Mouse (Mus musculus): ENCODE data around the gene Sbsn. TPM values are rescaled to one million over a fixed set of nuclear protein-coding genes. Genes with fewer than 3 reads are reported as not detected.

The Sbsn gene
- polyA plus RNA-seq, 1 experiment from 2014 or later, result 0.27 TPM

Other genes with a start within 250 kb of the Sbsn start
- 66.0 and 72.7 TPM in 2 replicates for gene Arhgap33, start 216.4 kb upstream of the Sbsn start, polyA plus RNA-seq (2014; fragmentation: Nextera tagmentation; extraction: Ambion mirVana)
- 5.5 and 7.4 TPM in 2 replicates for gene Hspb6, start 199.3 kb upstream of the Sbsn start, polyA plus RNA-seq (2014; fragmentation: Nextera tagmentation; extraction: Ambion mirVana)
- gene Proser3, start 199.2 kb upstream of the Sbsn start, polyA plus RNA-seq (2014; fragmentation: Nextera tagmentation; extraction: Ambion mirVana), result 20.0 and 23.6 TPM in 2 replicates
- gene Lin37, start 191.6 kb upstream of the Sbsn start, polyA plus RNA-seq (2014; fragmentation: Nextera tagmentation; extraction: Ambion mirVana), result 45.7 and 50.2 TPM in 2 replicates
- gene U2af1l4, start 188.2 kb upstream of the Sbsn start, polyA plus RNA-seq (2014; fragmentation: Nextera tagmentation; extraction: Ambion mirVana), result 89.2 and 97.5 TPM in 2 replicates
- gene Gm49396, start 188.1 kb upstream of the Sbsn start, polyA plus RNA-seq (2014; fragmentation: Nextera tagmentation; extraction: Ambion mirVana), result 12.1 and 13.6 TPM in 2 replicates
- gene Psenen, start 187.8 kb upstream of the Sbsn start, polyA plus RNA-seq (2014; fragmentation: Nextera tagmentation; extraction: Ambion mirVana), result 96.1 and 99.3 TPM in 2 replicates
- 4.7 and 6.0 TPM in 2 replicates for gene Igflr1, start 186.0 kb upstream of the Sbsn start, polyA plus RNA-seq (2014; fragmentation: Nextera tagmentation; extraction: Ambion mirVana)
- gene Kmt2b, start 162.7 kb upstream of the Sbsn start, polyA plus RNA-seq (2014; fragmentation: Nextera tagmentation; extraction: Ambion mirVana), result 14.3 TPM in 2 replicates
- gene Zbtb32, start 152.6 kb upstream of the Sbsn start, polyA plus RNA-seq (2014; fragmentation: Nextera tagmentation; extraction: Ambion mirVana), result 0.15 and 0.31 TPM in 2 replicates
- 0.31 and 0.73 TPM in 2 replicates for gene Upk1a, start 138.6 kb upstream of the Sbsn start, polyA plus RNA-seq (2014; fragmentation: Nextera tagmentation; extraction: Ambion mirVana)
- gene Cox6b1, start 125.3 kb upstream of the Sbsn start, polyA plus RNA-seq (2014; fragmentation: Nextera tagmentation; extraction: Ambion mirVana), result 700 and 735 TPM in 2 replicates
- gene Etv2, start 115.6 kb upstream of the Sbsn start, polyA plus RNA-seq (2014; fragmentation: Nextera tagmentation; extraction: Ambion mirVana), result not detected in 2 replicates
- gene Rbm42, start 101.2 kb upstream of the Sbsn start, polyA plus RNA-seq (2014; fragmentation: Nextera tagmentation; extraction: Ambion mirVana), result 131 and 138 TPM in 2 replicates
- 68.9 and 76.6 TPM in 2 replicates for gene Haus5, start 86.5 kb upstream of the Sbsn start, polyA plus RNA-seq (2014; fragmentation: Nextera tagmentation; extraction: Ambion mirVana)
- gene Pmis2, start 79.9 kb upstream of the Sbsn start, polyA plus RNA-seq (2014; fragmentation: Nextera tagmentation; extraction: Ambion mirVana), result not detected in 2 replicates
- gene 2200002J24Rik, start 52.5 kb upstream of the Sbsn start, polyA plus RNA-seq (2014; fragmentation: Nextera tagmentation; extraction: Ambion mirVana), result not detected in 2 replicates
- gene Atp4a, start 39.3 kb upstream of the Sbsn start, polyA plus RNA-seq (2014; fragmentation: Nextera tagmentation; extraction: Ambion mirVana), result 0.72 and 1.7 TPM in 2 replicates
- 133 and 153 TPM in 2 replicates for gene Tmem147, start 21.9 kb upstream of the Sbsn start, polyA plus RNA-seq (2014; fragmentation: Nextera tagmentation; extraction: Ambion mirVana)
- gene Gapdhs, start 7.8 kb upstream of the Sbsn start, polyA plus RNA-seq (2014; fragmentation: Nextera tagmentation; extraction: Ambion mirVana), result 0.33 and 1.5 TPM in 2 replicates
- not detected in 2 replicates for gene Dmkn, start 12.3 kb downstream of the Sbsn start, polyA plus RNA-seq (2014; fragmentation: Nextera tagmentation; extraction: Ambion mirVana)
- gene Krtdap, start 36.4 kb downstream of the Sbsn start, polyA plus RNA-seq (2014; fragmentation: Nextera tagmentation; extraction: Ambion mirVana), result not detected in 2 replicates
- not detected in 2 replicates for gene Ffar2, start 72.3 kb downstream of the Sbsn start, polyA plus RNA-seq (2014; fragmentation: Nextera tagmentation; extraction: Ambion mirVana)
- not detected in 2 replicates for gene Ffar3, start 104.7 kb downstream of the Sbsn start, polyA plus RNA-seq (2014; fragmentation: Nextera tagmentation; extraction: Ambion mirVana)
- not detected in 2 replicates for gene Ffar1, start 110.1 kb downstream of the Sbsn start, polyA plus RNA-seq (2014; fragmentation: Nextera tagmentation; extraction: Ambion mirVana)
- not detected in 2 replicates for gene Cd22, start 128.9 kb downstream of the Sbsn start, polyA plus RNA-seq (2014; fragmentation: Nextera tagmentation; extraction: Ambion mirVana)
- 0.11 and 0.20 TPM in 2 replicates for gene Mag, start 163.4 kb downstream of the Sbsn start, polyA plus RNA-seq (2014; fragmentation: Nextera tagmentation; extraction: Ambion mirVana)
- gene Hamp2, start 173.2 kb downstream of the Sbsn start, polyA plus RNA-seq (2014; fragmentation: Nextera tagmentation; extraction: Ambion mirVana), result not detected in 2 replicates
- not detected in 2 replicates for gene Hamp, start 192.6 kb downstream of the Sbsn start, polyA plus RNA-seq (2014; fragmentation: Nextera tagmentation; extraction: Ambion mirVana)
- 28.4 and 29.3 TPM in 2 replicates for gene Usf2, start 205.3 kb downstream of the Sbsn start, polyA plus RNA-seq (2014; fragmentation: Nextera tagmentation; extraction: Ambion mirVana)
- gene Lsr, start 222.0 kb downstream of the Sbsn start, polyA plus RNA-seq (2014; fragmentation: Nextera tagmentation; extraction: Ambion mirVana), result 30.8 and 32.5 TPM in 2 replicates
- gene Fam187b, start 222.3 kb downstream of the Sbsn start, polyA plus RNA-seq (2014; fragmentation: Nextera tagmentation; extraction: Ambion mirVana), result 0.81 and 1.3 TPM in 2 replicates